Mouse (Mus musculus) olfactory bulb, adult 2 months (tissue): Measurements from ENCODE around the gene Actb.

Experiments
- CTCF ChIP-seq: fragments of 200-500 bp; IDR thresholded peaks from 2 replicates; pipeline ENCODE4 v1.5.1; 2012; ENCODE audit warnings: low read depth, mild to moderate bottlenecking, low read length, moderate library complexity; ENCODE audit not compliant: insufficient read depth
- POLR2A ChIP-seq: fragments of 200-500 bp; IDR thresholded peaks from 2 replicates; pipeline ENCODE4 v1.6.1; 2012; ENCODE audit warnings: mild to moderate bottlenecking, low read depth, low read length, moderate library complexity; ENCODE audit not compliant: insufficient read depth

GRCm38 (mm10) chr5:142924336-142924959 lies 17.9 kb upstream of the Actb start:
- no peak for TF ChIP-seq POLR2A
- TF ChIP-seq CTCF, result no peak
